Mouse (Mus musculus): Measurements from ENCODE around the gene Gm30191.
"Not testable (repeated sequence)": the region's sequence is repeated elsewhere in the genome, so short reads cannot be mapped to it uniquely, and the experiment has no call there.

Gm30191 gene

DNA sequence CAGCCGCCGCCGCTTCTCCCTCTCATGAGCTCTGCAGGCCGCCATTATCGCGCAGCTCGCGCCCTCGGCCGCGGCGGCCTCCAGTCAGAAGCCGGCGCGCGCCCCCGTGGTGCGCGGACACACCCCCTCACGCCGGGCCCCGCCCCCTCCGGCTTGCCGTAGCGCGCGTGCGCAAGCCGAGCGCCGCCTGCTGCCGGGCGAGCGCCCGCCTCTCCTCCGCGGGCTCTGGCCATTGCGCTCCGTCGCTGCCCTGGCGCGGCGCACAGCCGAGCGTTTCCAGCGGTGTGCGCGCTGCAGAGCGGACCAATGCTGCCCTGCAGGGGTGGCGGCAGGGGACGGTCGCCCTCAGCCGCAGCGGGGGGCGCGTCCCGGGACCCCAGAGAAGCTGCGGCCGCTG lies 40.4 kb downstream of the Gm30191 start:
- in situ Hi-C loops (cut with MboI, MseI) = no loop called here

DNA sequence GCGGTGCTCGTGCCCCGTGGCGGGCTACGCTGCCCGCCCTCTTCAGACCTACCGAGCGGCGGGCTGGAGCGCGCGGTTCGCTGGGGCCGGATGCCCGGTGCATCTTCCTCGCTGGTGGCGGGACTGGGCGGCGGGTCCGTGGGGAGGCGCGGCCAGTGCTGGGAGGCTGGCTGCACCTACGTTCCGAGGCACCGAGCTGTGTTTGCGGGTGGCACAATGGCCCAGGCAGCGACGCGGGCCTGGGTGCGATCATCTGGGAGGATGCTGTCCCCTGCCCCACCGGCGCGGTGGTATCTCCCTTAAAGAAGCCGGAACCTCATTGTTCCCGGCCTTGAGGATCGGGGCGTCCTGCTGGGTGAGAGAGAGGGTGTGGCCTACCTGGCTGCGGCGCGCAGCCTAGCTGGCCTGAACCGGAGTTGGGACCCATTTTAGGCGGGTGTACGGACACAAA lies 40.9 kb downstream of the Gm30191 start, which contains the start of gene Pdik1l:
TSS of gene Pdik1l (minus strand) at position 321 of the 451 bp plus-strand sequence.
- in situ Hi-C loops (cut with MboI, MseI) = no loop called here

DNA sequence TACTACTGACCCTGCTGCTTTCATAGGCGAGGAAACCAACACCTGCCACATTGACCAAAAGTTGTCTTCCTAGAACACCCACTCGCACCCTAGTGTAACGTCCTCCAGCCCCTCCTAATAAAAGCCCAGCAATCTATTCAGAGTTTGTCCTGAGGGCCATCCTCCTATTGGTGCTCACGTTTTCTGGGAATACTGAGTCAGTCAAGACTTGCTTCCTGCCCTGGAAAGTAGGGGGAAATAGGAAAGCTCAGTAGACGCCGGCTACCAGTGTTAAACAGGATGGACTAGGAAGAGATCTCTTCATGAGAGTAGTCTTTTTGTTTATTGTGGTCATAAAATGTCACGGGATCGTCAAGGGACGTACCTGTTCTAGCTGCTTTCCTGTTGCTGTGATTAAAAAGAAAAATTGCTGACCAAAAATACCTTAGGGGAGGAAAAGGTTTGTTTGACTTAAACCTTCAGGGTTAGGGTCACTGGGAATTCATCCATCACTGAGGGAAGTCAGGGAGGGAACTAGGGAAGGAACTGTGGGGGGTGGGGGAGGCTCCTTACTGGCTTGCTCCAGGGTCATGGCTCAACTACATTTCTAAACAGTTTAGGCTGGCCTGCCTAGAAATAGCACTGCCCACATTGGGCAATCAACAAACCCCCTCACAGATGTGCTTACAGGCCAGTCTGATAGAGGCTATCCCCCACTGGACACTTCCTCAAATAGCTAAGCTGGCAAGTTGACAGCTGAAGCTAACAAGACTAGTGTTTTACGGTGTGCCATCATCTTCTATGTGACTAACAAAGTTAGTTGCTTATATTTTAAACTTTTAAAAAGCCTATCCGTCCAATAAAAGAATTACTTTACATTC lies 41.9 kb downstream of the Gm30191 start:
- in situ Hi-C loops (cut with MboI, MseI) = no loop called here

- in situ Hi-C loops (cut with MboI, MseI) = no loop called here
Measured at GRCm38 (mm10) chr4:134292067-134292466, 45.3 kb downstream of the Gm30191 start.

DNA sequence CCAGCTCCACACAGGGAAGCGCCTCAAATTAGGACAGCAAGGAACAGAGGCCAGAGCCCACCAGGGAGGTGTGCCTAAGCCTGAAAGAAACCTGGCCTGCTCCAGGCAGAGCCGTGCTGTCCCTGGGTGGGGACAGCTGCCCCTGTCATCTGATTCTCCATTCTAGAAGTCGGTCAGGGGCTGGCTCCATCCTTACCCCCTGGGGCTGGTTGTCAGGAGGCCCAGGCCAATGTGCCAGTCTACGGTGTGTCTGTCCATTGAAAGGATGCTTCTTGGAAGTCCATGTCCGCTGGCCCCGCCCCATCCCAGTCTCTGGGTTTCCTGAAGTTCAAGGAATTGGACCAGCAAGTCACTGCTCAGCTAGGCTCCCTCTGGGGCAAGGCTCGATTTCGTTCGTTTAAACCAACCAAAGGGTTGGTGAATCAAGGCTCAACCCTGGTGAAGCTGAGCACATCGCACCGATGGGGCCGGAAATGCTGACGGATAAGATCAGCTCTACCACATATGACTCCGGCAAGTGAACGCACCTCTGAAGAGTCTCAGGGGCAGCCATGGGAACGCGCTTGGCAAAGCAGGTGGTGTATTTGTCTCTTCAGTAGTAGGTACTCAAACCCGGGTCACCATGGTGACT lies 46.4 kb downstream of the Gm30191 start:
- in situ Hi-C loops (cut with MboI, MseI) = no loop called here

DNA sequence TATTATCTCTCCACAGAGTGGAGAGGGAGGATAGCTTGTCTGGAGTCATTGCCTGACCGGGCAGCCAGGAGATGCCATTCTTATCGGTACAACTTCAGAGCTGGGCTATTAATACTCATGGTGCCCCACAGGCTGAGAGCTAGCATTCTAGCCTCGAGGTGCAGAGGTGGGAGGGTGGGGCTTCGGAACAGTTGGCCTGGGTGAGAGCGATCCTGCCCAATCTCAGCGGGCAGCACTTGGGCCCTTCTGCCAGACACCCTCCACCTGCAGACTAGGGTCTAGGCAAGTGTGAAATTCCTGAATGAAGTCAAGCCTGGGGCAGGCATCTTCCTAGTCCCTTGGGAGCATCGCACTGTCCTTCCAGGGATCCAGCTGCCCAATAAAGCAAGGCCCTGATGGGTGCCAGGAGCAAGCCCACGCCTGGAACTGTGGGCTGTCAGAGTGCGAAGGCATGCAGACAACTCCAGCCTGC lies 47.0 kb downstream of the Gm30191 start:
- in situ Hi-C loops (cut with MboI, MseI) = no loop called here

- in situ Hi-C loops (cut with MboI, MseI) = not testable (repeated sequence)
Measured at GRCm38 (mm10) chr4:134296096-134296495, 49.4 kb downstream of the Gm30191 start.

GRCm38 (mm10) chr4:134296523-134296922 lies 49.8 kb downstream of the Gm30191 start:
- in situ Hi-C loops (cut with MboI, MseI) = no loop called here

- in situ Hi-C loops (cut with MboI, MseI) = no loop called here
Measured at GRCm38 (mm10) chr4:134297369-134297768, 50.6 kb downstream of the Gm30191 start.

DNA sequence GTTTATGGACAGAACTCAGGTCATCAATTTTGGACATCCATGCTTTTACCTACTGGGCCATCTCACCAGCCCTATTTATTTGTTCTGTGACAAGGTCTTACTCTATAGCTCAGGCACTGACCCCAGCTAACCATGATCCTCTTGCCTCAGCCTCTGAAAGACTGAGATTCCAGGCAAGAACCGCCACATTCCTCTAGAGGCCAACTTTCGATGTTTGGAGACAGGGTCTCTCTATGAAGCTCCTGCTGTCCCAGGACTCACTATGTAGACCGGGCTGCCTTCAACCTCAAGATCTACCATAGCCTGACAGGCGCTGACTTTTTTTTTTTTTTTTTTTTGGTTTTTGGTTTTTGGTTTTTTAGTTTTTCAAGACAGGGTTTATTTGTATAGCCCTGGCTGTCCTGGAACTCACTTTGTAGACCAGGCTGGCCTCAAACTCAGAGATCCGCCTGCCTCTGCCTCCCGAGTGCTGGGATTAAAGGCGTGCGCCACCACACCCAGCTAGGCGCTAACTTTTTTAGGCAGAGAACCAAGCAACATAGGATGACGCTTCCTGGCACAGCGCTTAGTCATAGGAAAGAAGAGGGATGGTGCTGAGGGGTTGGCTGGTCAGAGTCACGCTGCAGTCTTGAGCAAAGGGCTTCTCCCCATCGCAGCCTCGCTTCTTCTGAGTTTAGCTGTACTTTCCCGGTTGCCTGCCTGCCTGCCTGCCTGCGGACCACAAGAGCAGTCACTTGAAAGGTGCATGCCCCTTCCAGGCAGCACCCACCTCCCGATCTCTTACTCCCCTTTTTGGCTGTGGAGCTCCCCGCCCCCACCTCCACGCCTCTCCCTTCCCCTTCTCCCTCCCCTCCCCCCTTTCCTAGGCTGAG lies 52.1 kb downstream of the Gm30191 start:
- in situ Hi-C loops (cut with MboI, MseI) = no loop called here

GRCm38 (mm10) chr4:134299498-134299810 lies 52.7 kb downstream of the Gm30191 start:
- in situ Hi-C loops (cut with MboI, MseI) = no loop called here

Data from T-helper 2 cell (primary cell).